13 mouse cellular contexts compared by ENCODE assay signal in the genomic region with DNA sequence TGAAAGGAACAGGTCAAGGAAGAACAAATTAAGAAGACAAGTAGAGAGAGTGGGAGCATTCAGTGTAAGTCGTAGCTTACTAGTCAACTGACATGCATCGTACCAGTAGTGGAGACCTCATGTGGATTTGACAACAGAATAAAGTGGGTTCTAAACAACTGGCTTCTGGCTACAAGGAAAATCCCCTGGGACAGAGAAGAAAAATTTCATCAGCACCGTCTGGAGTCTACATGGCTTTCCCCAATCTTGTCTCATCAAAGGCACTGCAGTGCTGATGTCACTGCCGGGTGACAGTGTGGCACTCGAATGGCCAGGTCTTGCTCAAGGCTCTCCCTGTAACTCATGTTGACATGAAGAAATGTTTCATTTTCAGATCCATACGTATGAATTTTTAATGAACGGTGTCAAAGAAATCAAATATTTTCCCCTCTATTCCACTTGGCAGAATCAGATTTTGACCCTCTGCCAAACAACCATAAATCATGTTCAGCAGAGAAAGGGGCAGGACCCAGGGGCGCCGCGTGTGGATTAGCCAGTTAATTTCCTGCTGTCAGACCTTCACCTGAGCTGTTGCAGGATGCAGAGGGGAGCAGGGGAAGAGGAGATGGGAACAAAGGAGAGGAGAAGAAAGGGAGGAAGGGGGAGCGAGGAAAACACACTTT.
DNase-seq lines count a peak whose midpoint lies in the region; TF ChIP-seq lines count a peak whose summit lies in the region.
"Had no signal": no experiment of that assay in that cellular context is flagged by ENCODE, and none has a peak within 500 bp of the region (broad histone marks: within the 10 kb centered on the region; RNA-seq: fewer than 3 reads in every experiment).

No protein-coding gene starts in this region.

- no peak for TF ChIP-seq POLR2A in kidney, adult 2 months (IDR thresholded peaks at IDR 0.05; ENCODE audit: low read depth, low read length)

- DNase-seq in kidney, adult 2 months: peak; percentile 37
- DNase-seq in kidney, adult 18-20 months: no peak
- DNase-seq in 3T3-L1 (ENCODE audit: low read depth, low spot score) (peak; percentile 37), NIH3T3 (ENCODE audit: low read depth) (peak; percentile 70)
- DNase-seq in kidney, postnatal 10 days: peak; percentile 52
- DNase-seq in left cerebral cortex, postnatal 4 days: no peak
- DNase-seq in embryo, embryonic 10.5 days (ENCODE audit: low spot score): no peak
- DNase-seq: adrenal gland, postnatal 25 days; liver, postnatal 0 days had no signal

- no peaks in the 10 kb centered on the region for H3K27me3 ChIP-seq in kidney, adult 2 months (replicated peaks; ENCODE audit: control insufficient read depth, insufficient read depth, low read length)
- H3K27me3 ChIP-seq: CH12.LX; embryonic facial prominence, embryonic 15.5 days; heart, embryonic 12.5 days; limb, embryonic 12.5 days had no signal

- H3K4me1 ChIP-seq in kidney, adult 2 months (ENCODE audit: control insufficient read depth, insufficient read depth, low read length): peaks cover 9% of the 10 kb centered on the region

- no peaks in the 10 kb centered on the region for H3K36me3 ChIP-seq in kidney, adult 2 months (ENCODE audit: control insufficient read depth, insufficient read depth, low read length)
- H3K36me3 ChIP-seq: embryonic facial prominence, embryonic 15.5 days; heart, embryonic 12.5 days; limb, embryonic 12.5 days had no signal

- no peak overlapping the region for H3K27ac ChIP-seq in kidney, adult 2 months (ENCODE audit: insufficient read depth, low read depth, low read length)
- H3K27ac ChIP-seq: embryonic facial prominence, embryonic 15.5 days; limb, embryonic 12.5 days had no signal

- 45% methylated on average over 11 of the region's 11 CpGs for WGBS in kidney, adult 2 months

- no peak for TF ChIP-seq CTCF in kidney, adult 2 months (conservative IDR thresholded peaks at IDR 0.05; ENCODE audit: insufficient read depth, insufficient read length, low read depth, low read length)

- H3K4me3 ChIP-seq in kidney, adult 2 months (ENCODE audit: insufficient read depth, low read depth, low read length): no peak overlapping the region
- H3K4me3 ChIP-seq: embryonic facial prominence, embryonic 15.5 days; heart, embryonic 12.5 days; limb, embryonic 12.5 days had no signal

- intact Hi-C loops in left cerebral cortex, postnatal 4 days (cut with DNase I): no loop called here

Comparison
In these comparisons a context has a peak if more than half of its experiments do, and no peak if none do; other contexts are left out.
1. DNase-seq: peak in kidney, adult 2 months (single experiment), 3T3-L1 (single experiment), NIH3T3 (single experiment) and kidney, postnatal 10 days (single experiment); none in kidney, adult 18-20 months (single experiment), left cerebral cortex, postnatal 4 days (single experiment) and embryo, embryonic 10.5 days (single experiment).